Mouse (Mus musculus) kidney, embryonic 14.5 days (tissue): Measurements from ENCODE around the gene Pon2. TPM values are rescaled to one million over a fixed set of nuclear protein-coding genes. Genes with fewer than 3 reads are reported as not detected.
A peak's percentile ranks its signal among the peaks of the same experiment; 100 is the strongest.

Experiments
- ATAC-seq: fragments of 200-750 bp; cut with Nextera tagmentation; 2 replicates; pipeline ENCODE4 v1.8.0; 2017; ENCODE audit warnings: moderate number of reproducible peaks, mild to moderate bottlenecking, moderate TSS enrichment, moderate library complexity; ENCODE audit not compliant: low FRiP score, low TSS enrichment
- H3K27ac ChIP-seq: fragments of 300-500 bp; sonication (generic); 2 replicates; pipeline ENCODE4 v1.5.1; 2014; ENCODE audit warnings: low read depth, mild to moderate bottlenecking, low read length, moderate library complexity, mixed read lengths
- H3K27me3 ChIP-seq: fragments of 300-500 bp; sonication (generic); 2 replicates; pipeline ENCODE4 v1.6.1; 2014; ENCODE audit warnings: mild to moderate bottlenecking, low read length; ENCODE audit not compliant: control insufficient read depth, insufficient read depth
- H3K36me3 ChIP-seq: fragments of 300-500 bp; sonication (generic); 2 replicates; pipeline ENCODE4 v1.6.1; 2014; ENCODE audit warnings: low read length, mixed read lengths; ENCODE audit not compliant: control insufficient read depth, insufficient read depth
- H3K4me1 ChIP-seq: fragments of 300-500 bp; sonication (generic); 2 replicates; pipeline ENCODE4 v1.6.1; 2014; ENCODE audit warnings: low read length, mixed read lengths; ENCODE audit not compliant: control insufficient read depth, insufficient read depth
- H3K4me2 ChIP-seq: fragments of 300-500 bp; sonication (generic); replicated peaks from 2 replicates; pipeline ENCODE4 v1.6.1; 2014; ENCODE audit warnings: low read depth, mild to moderate bottlenecking, low read length
- H3K4me3 ChIP-seq: fragments of 300-500 bp; sonication (generic); 2 replicates; pipeline ENCODE4 v1.5.1; 2014; ENCODE audit warnings: mild to moderate bottlenecking, low read length
- H3K9ac ChIP-seq: fragments of 300-500 bp; sonication (generic); 2 replicates; pipeline ENCODE4 v1.6.1; 2014; ENCODE audit warnings: low read depth, mild to moderate bottlenecking, low read length, moderate library complexity
- H3K9me3 ChIP-seq: fragments of 300-500 bp; sonication (generic); 2 replicates; pipeline ENCODE4 v1.6.1; 2016; ENCODE audit warnings: low read length; ENCODE audit not compliant: control insufficient read depth
- WGBS: fragments of 180-500 bp; shearing (Covaris S2); extraction: QIAGEN DNeasy Blood & Tissue Kit; methylation state at CpG from one replicate; pipeline ENCODE4 v1.1.7; 2014; 5-methylcytosine and 5-hydroxymethylcytosine counted together
- polyA plus RNA-seq: library from polyadenylated mRNA; unstranded; fragments of >200 nt; fragmentation: Nextera tagmentation; extraction: Ambion mirVana; gene quantifications from 2 replicates; pipeline ENCODE4 v1.2.1, GENCODE M21; 2014

Pon2 gene
- polyA plus RNA-seq, 1 experiment from 2014 or later, result 32.6 TPM

GRCm38 (mm10) chr6:5316630-5317029 lies 18.4 kb upstream of the Pon2 start:
- WGBS, result 69% methylated on average over 9 of the region's 9 CpGs
- no peak overlapping the region for H3K27ac ChIP-seq
- no peaks in the 10 kb centered on the region for H3K27me3 ChIP-seq
- H3K4me2 ChIP-seq, result no peak overlapping the region
- no peak overlapping the region for H3K9ac ChIP-seq
- no peaks in the 10 kb centered on the region for H3K4me1 ChIP-seq
- peak; percentile 62; the same call in 1 of the 2 replicates for ATAC-seq
- no peaks in the 10 kb centered on the region for H3K9me3 ChIP-seq
- H3K4me3 ChIP-seq, result no peak overlapping the region
- H3K36me3 ChIP-seq, result no peaks in the 10 kb centered on the region

- Histone ChIP-seq H3K27ac (no peak overlapping the region), H3K4me1 (no peaks in the 10 kb centered on the region), H3K9ac (no peak overlapping the region), H3K4me2 (no peak overlapping the region), H3K36me3 (no peaks in the 10 kb centered on the region), H3K27me3 (no peaks in the 10 kb centered on the region), H3K4me3 (no peak overlapping the region), H3K9me3 (no peaks in the 10 kb centered on the region)
- ATAC-seq, result no peak
- 73% methylated on average over 3 of the region's 3 CpGs for WGBS
Observed at GRCm38 (mm10) chr6:5315053-5315759, 17.0 kb upstream of the Pon2 start.

- 83% methylated on average over 5 of the region's 5 CpGs for WGBS
- Histone ChIP-seq H3K9ac (no peak overlapping the region), H3K4me2 (no peak overlapping the region), H3K27ac (no peak overlapping the region), H3K36me3 (no peaks in the 10 kb centered on the region), H3K27me3 (no peaks in the 10 kb centered on the region), H3K9me3 (no peaks in the 10 kb centered on the region), H3K4me1 (no peaks in the 10 kb centered on the region), H3K4me3 (no peak overlapping the region)
- ATAC-seq, result no peak
Observed at GRCm38 (mm10) chr6:5313951-5314590, 15.8 kb upstream of the Pon2 start.

GRCm38 (mm10) chr6:5310491-5310890 lies 12.2 kb upstream of the Pon2 start:
- no peak overlapping the region for H3K27ac ChIP-seq
- no peaks in the 10 kb centered on the region for H3K27me3 ChIP-seq
- no peaks in the 10 kb centered on the region for H3K36me3 ChIP-seq
- 86% methylated on average over 3 of the region's 3 CpGs for WGBS
- no peak overlapping the region for H3K9ac ChIP-seq
- H3K4me1 ChIP-seq, result no peaks in the 10 kb centered on the region
- H3K4me2 ChIP-seq, result no peak overlapping the region
- no peak overlapping the region for H3K4me3 ChIP-seq
- no peak for ATAC-seq
- no peaks in the 10 kb centered on the region for H3K9me3 ChIP-seq

GRCm38 (mm10) chr6:5309595-5310197 lies 11.4 kb upstream of the Pon2 start:
- Histone ChIP-seq H3K27ac (no peak overlapping the region), H3K27me3 (no peaks in the 10 kb centered on the region), H3K36me3 (no peaks in the 10 kb centered on the region), H3K4me3 (no peak overlapping the region), H3K9me3 (no peaks in the 10 kb centered on the region), H3K4me2 (no peak overlapping the region), H3K4me1 (no peaks in the 10 kb centered on the region), H3K9ac (no peak overlapping the region)
- WGBS, result 84% methylated on average over 7 of the region's 7 CpGs
- ATAC-seq, result no peak

GRCm38 (mm10) chr6:5305926-5306325 lies 7.7 kb upstream of the Pon2 start:
- Histone ChIP-seq H3K9me3 (no peaks in the 10 kb centered on the region), H3K4me1 (no peaks in the 10 kb centered on the region), H3K4me3 (no peak overlapping the region), H3K27me3 (peaks cover 4% of the 10 kb centered on the region; the same call in 1 of the 2 replicates), H3K4me2 (no peak overlapping the region), H3K9ac (no peak overlapping the region), H3K36me3 (no peaks in the 10 kb centered on the region), H3K27ac (no peak overlapping the region)
- no peak for ATAC-seq
- 78% methylated on average over 3 of the region's 3 CpGs for WGBS

GRCm38 (mm10) chr6:5304956-5305355 lies 6.7 kb upstream of the Pon2 start:
- Histone ChIP-seq H3K36me3 (no peaks in the 10 kb centered on the region), H3K4me2 (no peak overlapping the region), H3K27me3 (peaks cover 4% of the 10 kb centered on the region; the same call in 1 of the 2 replicates), H3K4me3 (no peak overlapping the region), H3K9ac (no peak overlapping the region), H3K9me3 (no peaks in the 10 kb centered on the region), H3K27ac (no peak overlapping the region), H3K4me1 (no peaks in the 10 kb centered on the region)
- ATAC-seq, result no peak
- 88% methylated on average over 8 of the region's 8 CpGs for whole genome bisulfite sequencing

GRCm38 (mm10) chr6:5300629-5301028 lies 2.4 kb upstream of the Pon2 start:
- no peaks in the 10 kb centered on the region for H3K9me3 ChIP-seq
- WGBS, result 84% methylated on average over 8 of the region's 8 CpGs

GRCm38 (mm10) chr6:5299561-5299960 lies 1.3 kb upstream of the Pon2 start:
- Histone ChIP-seq H3K4me2 (no peak overlapping the region), H3K4me1 (no peaks in the 10 kb centered on the region), H3K9ac (no peak overlapping the region), H3K27ac (no peak overlapping the region), H3K27me3 (peaks cover 4% of the 10 kb centered on the region; the same call in 1 of the 2 replicates), H3K36me3 (no peaks in the 10 kb centered on the region), H3K9me3 (no peaks in the 10 kb centered on the region), H3K4me3 (no peak overlapping the region)
- ATAC-seq, result no peak
- 69% methylated on average over 5 of the region's 5 CpGs for WGBS

More at GRCm38 (mm10) chr6:5300629-5301028, 2.4 kb upstream of the Pon2 start:
- H3K4me1 ChIP-seq, result no peaks in the 10 kb centered on the region
- H3K27ac ChIP-seq, result no peak overlapping the region
- no peak overlapping the region for H3K4me3 ChIP-seq
- H3K27me3 ChIP-seq, result peaks cover 4% of the 10 kb centered on the region; the same call in 1 of the 2 replicates
- no peak for ATAC-seq
- H3K4me2 ChIP-seq, result no peak overlapping the region
- H3K9ac ChIP-seq, result no peak overlapping the region
- H3K36me3 ChIP-seq, result no peaks in the 10 kb centered on the region
